Comparison of ENCODE assay signal across 9 mouse cellular contexts in genomic region chr8:120256958-120257357, GRCm38 (mm10). TPM values are rescaled to one million over a fixed set of nuclear protein-coding genes. Genes with fewer than 3 reads are reported as not detected.
A peak's percentile ranks its signal among the peaks of the same experiment; 100 is the strongest.
DNase-seq lines count a peak whose midpoint lies in the region; ATAC-seq and TF ChIP-seq lines count a peak whose summit lies in the region.
"Had no signal": no experiment of that assay in that cellular context is flagged by ENCODE, and none has a peak within 500 bp of the region (broad histone marks: within the 10 kb centered on the region; RNA-seq: fewer than 3 reads in every experiment).

No protein-coding gene starts in this region.

- H3K27ac ChIP-seq in intestine, embryonic 14.5 days (ENCODE audit: low read depth), result no peak overlapping the region
- no peak overlapping the region for H3K27ac ChIP-seq in intestine, postnatal 0 days (ENCODE audit: low read depth, low read length)
- H3K27ac ChIP-seq in heart, embryonic 14.5 days (replicated peaks in 1 of 2; ENCODE audit: control insufficient read depth in 1 of 2, insufficient read depth in 1 of 2, low read depth in 2 of 2, low read length in 2 of 2), result peak overlapping the region in 1 of 2 experiments; percentile 4; a peak in 1 of 4 replicates
- H3K27ac ChIP-seq in lung, embryonic 14.5 days (ENCODE audit: low read depth), result peak overlapping the region; percentile 58; the same call in 1 of the 2 replicates
- H3K27ac ChIP-seq in stomach, embryonic 15.5 days, result peak overlapping the region; percentile 55; the same call in 1 of the 2 replicates

- no peaks in the 10 kb centered on the region for H3K27me3 ChIP-seq in intestine, embryonic 14.5 days (replicated peaks; ENCODE audit: control insufficient read depth, insufficient read depth, low read length)
- H3K27me3 ChIP-seq in intestine, postnatal 0 days (replicated peaks; ENCODE audit: control insufficient read depth, insufficient read depth, low read length), result no peaks in the 10 kb centered on the region
- H3K27me3 ChIP-seq in heart, embryonic 14.5 days (ENCODE audit: control insufficient read depth, insufficient read depth, low read length), result 0 out of 2 replicates have a peak, but pooled peaks cover 4% of the 10 kb centered on the region
- H3K27me3 ChIP-seq in lung, embryonic 14.5 days (ENCODE audit: insufficient read depth, low read length), result no peaks in the 10 kb centered on the region
- H3K27me3 ChIP-seq in stomach, embryonic 15.5 days (replicated peaks), result no peaks in the 10 kb centered on the region

- no peak overlapping the region for H3K4me3 ChIP-seq in intestine, embryonic 14.5 days (ENCODE audit: low read depth, low read length)
- H3K4me3 ChIP-seq in intestine, postnatal 0 days (ENCODE audit: low read depth, low read length), result no peak overlapping the region
- H3K4me3 ChIP-seq in heart, embryonic 14.5 days (ENCODE audit: control insufficient read depth in 1 of 2, insufficient read depth in 1 of 2, low read depth in 1 of 2, low read length in 2 of 2), result no peak overlapping the region
- H3K4me3 ChIP-seq in lung, embryonic 14.5 days (ENCODE audit: low read depth, low read length), result no peak overlapping the region
- H3K4me3 ChIP-seq in stomach, embryonic 15.5 days (replicated peaks), result no peak overlapping the region
- H3K4me3 ChIP-seq: megakaryocyte, embryonic 14.5 days had no signal

- no peak overlapping the region for H3K4me2 ChIP-seq in intestine, embryonic 14.5 days (ENCODE audit: low read length)
- no peak overlapping the region for H3K4me2 ChIP-seq in intestine, postnatal 0 days (replicated peaks; ENCODE audit: low read depth)
- no peak overlapping the region for H3K4me2 ChIP-seq in heart, embryonic 14.5 days (ENCODE audit: low read length)
- peak overlapping the region; percentile 18; the same call in 1 of the 2 replicates for H3K4me2 ChIP-seq in lung, embryonic 14.5 days
- H3K4me2 ChIP-seq in stomach, embryonic 15.5 days, result no peak overlapping the region

- H3K9me3 ChIP-seq in intestine, embryonic 14.5 days (ENCODE audit: control insufficient read depth, low read length), result no peaks in the 10 kb centered on the region
- H3K9me3 ChIP-seq in intestine, postnatal 0 days (ENCODE audit: control insufficient read depth), result no peaks in the 10 kb centered on the region
- H3K9me3 ChIP-seq in heart, embryonic 14.5 days (ENCODE audit: control insufficient read depth, low read length), result no peaks in the 10 kb centered on the region
- no peaks in the 10 kb centered on the region for H3K9me3 ChIP-seq in lung, embryonic 14.5 days (ENCODE audit: low read depth, low read length)
- H3K9me3 ChIP-seq in stomach, embryonic 15.5 days, result no peaks in the 10 kb centered on the region
- H3K9me3 ChIP-seq: megakaryocyte, embryonic 14.5 days had no signal

- no peaks in the 10 kb centered on the region for H3K36me3 ChIP-seq in intestine, embryonic 14.5 days (ENCODE audit: control insufficient read depth, insufficient read depth, low read length)
- H3K36me3 ChIP-seq in intestine, postnatal 0 days (ENCODE audit: control insufficient read depth, insufficient read depth), result no peaks in the 10 kb centered on the region
- H3K36me3 ChIP-seq in heart, embryonic 14.5 days (ENCODE audit: control insufficient read depth, insufficient read depth, low read length), result no peaks in the 10 kb centered on the region
- no peaks in the 10 kb centered on the region for H3K36me3 ChIP-seq in lung, embryonic 14.5 days (ENCODE audit: insufficient read depth)
- no peaks in the 10 kb centered on the region for H3K36me3 ChIP-seq in stomach, embryonic 15.5 days

- ATAC-seq in intestine, embryonic 14.5 days (replicated peaks; ENCODE audit: low FRiP score, low TSS enrichment, low read depth), result no peak
- ATAC-seq in intestine, postnatal 0 days, result no peak
- no peak for ATAC-seq in heart, embryonic 14.5 days (ENCODE audit: insufficient number of reproducible peaks, insufficient read depth, low FRiP score, low read depth)
- ATAC-seq in lung, embryonic 14.5 days (ENCODE audit: insufficient read depth), result no peak; the same call in 1 of the 2 replicates
- no peak for ATAC-seq in stomach, embryonic 15.5 days (ENCODE audit: insufficient read depth, low FRiP score, low read depth)

- no peak for DNase-seq in intestine, embryonic 14.5 days (ENCODE audit: low spot score)
- peak; percentile 70 for DNase-seq in lung, embryonic 14.5 days
- DNase-seq in kidney, postnatal 14 days, result no peak
- DNase-seq in cerebellum, adult 9-11 months, result no peak
- no peak for DNase-seq in ovary, postnatal 14 days (ENCODE audit: low spot score)

- WGBS in intestine, embryonic 14.5 days, result 22% methylated on average over 6 of the region's 6 CpGs
- WGBS in intestine, postnatal 0 days, result 35% methylated on average over 6 of the region's 6 CpGs
- WGBS in heart, embryonic 14.5 days, result 40% methylated on average over 6 of the region's 6 CpGs
- WGBS in lung, embryonic 14.5 days, result 17% methylated on average over 6 of the region's 6 CpGs
- WGBS in stomach, embryonic 15.5 days, result 33% methylated on average over 6 of the region's 6 CpGs

- TF ChIP-seq CTCF in intestine, postnatal 0 days (IDR thresholded peaks at IDR 0.05; ENCODE audit: low read depth), result no peak
- no peak for TF ChIP-seq CTCF in lung, embryonic 14.5 days (IDR thresholded peaks at IDR 0.05; ENCODE audit: low read depth)

- H3K9ac ChIP-seq in intestine, embryonic 14.5 days (ENCODE audit: low read length), result peak overlapping the region; percentile 17; the same call in 1 of the 2 replicates
- H3K9ac ChIP-seq in intestine, postnatal 0 days (ENCODE audit: low read depth, low read length), result no peak overlapping the region
- H3K9ac ChIP-seq in heart, embryonic 14.5 days (ENCODE audit: low read length), result 0 out of 2 replicates have a peak overlapping the region, but pooled peaks have one; percentile 49
- no peak overlapping the region for H3K9ac ChIP-seq in lung, embryonic 14.5 days
- no peak overlapping the region for H3K9ac ChIP-seq in stomach, embryonic 15.5 days

- H3K4me1 ChIP-seq in intestine, embryonic 14.5 days (replicated peaks; ENCODE audit: control insufficient read depth, insufficient read depth, low read length), result peaks cover 45% of the 10 kb centered on the region
- H3K4me1 ChIP-seq in intestine, postnatal 0 days (replicated peaks; ENCODE audit: control insufficient read depth, insufficient read depth, low read length), result peaks cover 4% of the 10 kb centered on the region; the same call in 1 of the 2 replicates
- H3K4me1 ChIP-seq in heart, embryonic 14.5 days (ENCODE audit: control insufficient read depth in 2 of 2, insufficient read depth in 2 of 2, low read length in 2 of 2), result peaks cover 9 to 14% of the 10 kb centered on the region in 2 experiments
- H3K4me1 ChIP-seq in lung, embryonic 14.5 days (ENCODE audit: insufficient read depth), result peaks cover 37% of the 10 kb centered on the region
- H3K4me1 ChIP-seq in stomach, embryonic 15.5 days, result peaks cover 36% of the 10 kb centered on the region

RNA-seq across cellular contexts. Expression of gene Gse1, which starts 28.7 kb away (rescaled TPM):
- polyA plus RNA-seq in intestine, embryonic 14.5 days (2014; fragmentation: Nextera tagmentation; extraction: Ambion mirVana), result 13.3 and 16.7 TPM in 2 replicates
- 6.4 and 7.8 TPM in 2 replicates for polyA plus RNA-seq in intestine, postnatal 0 days (2015; fragmentation: Nextera tagmentation; extraction: Ambion mirVana)
- polyA plus RNA-seq in heart, embryonic 14.5 days (2014; fragmentation: Nextera tagmentation; extraction: Ambion mirVana), result 12.0 and 12.2 TPM in 2 replicates
- 12.7 and 14.3 TPM in 2 replicates for polyA plus RNA-seq in lung, embryonic 14.5 days (2014; fragmentation: Nextera tagmentation; extraction: Ambion mirVana)
- polyA plus RNA-seq in stomach, embryonic 15.5 days (2015; fragmentation: Nextera tagmentation; extraction: Ambion mirVana), result 9.6 and 10.8 TPM in 2 replicates

Comparison
In these comparisons a context has a peak if more than half of its experiments do, and no peak if none do; other contexts are left out.
1. H3K9ac ChIP-seq: peak in intestine, embryonic 14.5 days (single experiment) and heart, embryonic 14.5 days (single experiment); none in intestine, postnatal 0 days (single experiment), lung, embryonic 14.5 days (single experiment) and stomach, embryonic 15.5 days (single experiment).
2. H3K27ac ChIP-seq: peak in lung, embryonic 14.5 days (single experiment) and stomach, embryonic 15.5 days (single experiment); none in intestine, embryonic 14.5 days (single experiment) and intestine, postnatal 0 days (single experiment).